Mouse (Mus musculus) forebrain, postnatal 0 days (tissue): Measurements from ENCODE around the gene Rbms3. TPM values are rescaled to one million over a fixed set of nuclear protein-coding genes. Genes with fewer than 3 reads are reported as not detected.

Experiments
- ATAC-seq: fragments of 200-750 bp; cut with Nextera tagmentation; 2 replicates; pipeline ENCODE4 v1.8.0; 2017; ENCODE audit warnings: mild to moderate bottlenecking, moderate library complexity
- DNase-seq: peaks from one replicate; pipeline ENCODE4 v3.0.0-alpha.2; 2015
- H3K27ac ChIP-seq: fragments of 300-500 bp; sonication (generic); 2 replicates; pipeline ENCODE4 v1.5.1; 2014; ENCODE audit warnings: low read depth, mild to moderate bottlenecking, antibody characterized with exemption, low read length, moderate library complexity, mixed read lengths
- H3K27me3 ChIP-seq: fragments of 300-500 bp; sonication (generic); 2 replicates; pipeline ENCODE4 v1.6.1; 2014; ENCODE audit warnings: mild to moderate bottlenecking, low read length, mixed read lengths; ENCODE audit not compliant: insufficient read depth
- H3K36me3 ChIP-seq: fragments of 300-500 bp; sonication (generic); 2 replicates; pipeline ENCODE4 v1.6.1; 2014; ENCODE audit warnings: mild to moderate bottlenecking, moderate library complexity; ENCODE audit not compliant: insufficient read depth
- H3K4me1 ChIP-seq: fragments of 300-500 bp; sonication (generic); 2 replicates; pipeline ENCODE4 v1.6.1; 2014; ENCODE audit warnings: antibody characterized with exemption; ENCODE audit not compliant: insufficient read depth
- H3K4me2 ChIP-seq: fragments of 300-500 bp; sonication (generic); 2 replicates; pipeline ENCODE4 v1.6.1; 2014; ENCODE audit warnings: low read depth, mild to moderate bottlenecking, moderate library complexity
- H3K4me3 ChIP-seq: fragments of 300-500 bp; sonication (generic); 2 replicates; pipeline ENCODE4 v1.5.1; 2014; ENCODE audit warnings: low read depth, low read length, mixed read lengths
- H3K9ac ChIP-seq: fragments of 300-500 bp; sonication (generic); 2 replicates; pipeline ENCODE4 v1.6.1; 2014; ENCODE audit warnings: mild to moderate bottlenecking
- H3K9me3 ChIP-seq: fragments of 300-500 bp; sonication (generic); 2 replicates; pipeline ENCODE4 v1.6.1; 2016; ENCODE audit warnings: low read length
- CTCF ChIP-seq: sonication (generic); IDR thresholded peaks from 2 replicates; pipeline ENCODE4 v1.5.1; 2016; ENCODE audit warnings: antibody characterized with exemption, control low read depth, low read depth
- WGBS: fragments of 180-500 bp; shearing (Covaris S2); extraction: QIAGEN DNeasy Blood & Tissue Kit; methylation state at CpG from one replicate; pipeline ENCODE4 v1.1.7; 2014; 5-methylcytosine and 5-hydroxymethylcytosine counted together
- polyA plus RNA-seq: library from polyadenylated mRNA; unstranded; fragments of >200 nt; fragmentation: Nextera tagmentation; extraction: Ambion mirVana; gene quantifications from 2 replicates; pipeline ENCODE4 v1.2.1, GENCODE M21; 2015
- total RNA-seq: library from RNA; depleted of rRNA; stranded (reverse); fragments of >200 nt; gene quantifications from 2 replicates; pipeline ENCODE4 v1.2.3, GENCODE M21; 2014

Gene Rbms3
- total and polyA plus RNA-seq, 2 experiments from 2014 or later: 29.9 to 38.8 TPM

DNA sequence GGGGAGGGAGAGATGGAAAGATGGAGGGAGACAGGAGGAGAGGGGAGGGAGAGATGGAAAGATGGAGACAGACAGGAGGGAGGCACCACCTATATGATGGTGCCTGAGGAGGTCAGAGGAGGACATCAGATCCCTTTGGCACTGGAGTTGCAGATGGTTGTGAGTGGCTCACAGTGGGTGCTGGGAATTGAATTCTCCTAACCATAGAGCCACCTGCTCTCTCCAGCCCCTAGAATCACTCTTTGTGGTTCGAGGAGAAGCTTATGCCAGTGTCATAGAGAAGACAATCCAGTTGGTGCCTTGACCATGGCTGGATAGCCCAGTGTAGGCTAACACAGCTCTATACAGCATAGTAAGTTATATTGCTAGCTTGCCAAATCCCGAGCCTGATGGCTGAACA is 137.8 kb downstream of the Rbms3 start:
- WGBS: 78% methylated on average over 2 of the region's 2 CpGs
- no peak for TF ChIP-seq CTCF
- no peak for ATAC-seq
- Histone ChIP-seq H3K4me1 (no peaks in the 10 kb centered on the region), H3K9me3 (no peaks in the 10 kb centered on the region), H3K9ac (no peak overlapping the region), H3K4me2 (no peak overlapping the region), H3K36me3 (no peaks in the 10 kb centered on the region), H3K27ac (no peak overlapping the region), H3K27me3 (no peaks in the 10 kb centered on the region), H3K4me3 (no peak overlapping the region)
- no peak for DNase-seq

GRCm38 (mm10) chr9:117484396-117484795 is 145.3 kb downstream of the Rbms3 start:
- H3K36me3 ChIP-seq: no peaks in the 10 kb centered on the region
- WGBS: 95% methylated on average over 5 of the region's 5 CpGs
- DNase-seq: peak; percentile 30

GRCm38 (mm10) chr9:117476753-117477152 is 153.0 kb downstream of the Rbms3 start:
- no peaks in the 10 kb centered on the region for H3K4me1 ChIP-seq
- WGBS: 70% methylated on average over 13 of the region's 13 CpGs

More at GRCm38 (mm10) chr9:117484396-117484795, 145.3 kb downstream of the Rbms3 start:
- no peak overlapping the region for H3K4me2 ChIP-seq
- H3K4me3 ChIP-seq: no peak overlapping the region
- no peaks in the 10 kb centered on the region for H3K4me1 ChIP-seq
- H3K27ac ChIP-seq: no peak overlapping the region
- H3K9ac ChIP-seq: no peak overlapping the region
- no peak for ATAC-seq
- H3K27me3 ChIP-seq: no peaks in the 10 kb centered on the region
- TF ChIP-seq CTCF: peak; percentile 55
- H3K9me3 ChIP-seq: no peaks in the 10 kb centered on the region

GRCm38 (mm10) chr9:117452816-117453215 is 176.9 kb downstream of the Rbms3 start:
- H3K4me1 ChIP-seq: no peaks in the 10 kb centered on the region
- TF ChIP-seq CTCF: no peak
- no peaks in the 10 kb centered on the region for H3K9me3 ChIP-seq
- H3K36me3 ChIP-seq: no peaks in the 10 kb centered on the region
- WGBS: 62% methylated on average over 10 of the region's 10 CpGs
- H3K4me2 ChIP-seq: no peak overlapping the region
- H3K27me3 ChIP-seq: no peaks in the 10 kb centered on the region
- H3K27ac ChIP-seq: no peak overlapping the region
- H3K4me3 ChIP-seq: no peak overlapping the region
- no peak overlapping the region for H3K9ac ChIP-seq
- no peak for ATAC-seq
- DNase-seq: no peak

More at GRCm38 (mm10) chr9:117476753-117477152, 153.0 kb downstream of the Rbms3 start:
- no peak overlapping the region for H3K4me3 ChIP-seq
- no peak overlapping the region for H3K9ac ChIP-seq
- no peak for TF ChIP-seq CTCF
- H3K4me2 ChIP-seq: no peak overlapping the region
- DNase-seq (no peak), ATAC-seq (no peak)
- no peaks in the 10 kb centered on the region for H3K9me3 ChIP-seq
- no peaks in the 10 kb centered on the region for H3K36me3 ChIP-seq
- no peaks in the 10 kb centered on the region for H3K27me3 ChIP-seq
- no peak overlapping the region for H3K27ac ChIP-seq

- H3K9ac ChIP-seq: no peak overlapping the region
- H3K9me3 ChIP-seq: no peaks in the 10 kb centered on the region
- WGBS: 57% methylated on average over 7 of the region's 7 CpGs
- H3K4me2 ChIP-seq: no peak overlapping the region
- DNase-seq (peak; percentile 18), ATAC-seq (no peak)
- H3K4me3 ChIP-seq: no peak overlapping the region
- no peaks in the 10 kb centered on the region for H3K36me3 ChIP-seq
- H3K27ac ChIP-seq: no peak overlapping the region
- no peak for TF ChIP-seq CTCF
- H3K27me3 ChIP-seq: no peaks in the 10 kb centered on the region
- H3K4me1 ChIP-seq: no peaks in the 10 kb centered on the region
These were observed 187.1 kb downstream of the Rbms3 start for GRCm38 (mm10) chr9:117442611-117443010.

GRCm38 (mm10) chr9:117435856-117436255 is 193.9 kb downstream of the Rbms3 start:
- Histone ChIP-seq H3K4me1 (no peaks in the 10 kb centered on the region), H3K27ac (no peak overlapping the region), H3K9ac (no peak overlapping the region), H3K4me3 (no peak overlapping the region), H3K27me3 (no peaks in the 10 kb centered on the region), H3K9me3 (no peaks in the 10 kb centered on the region), H3K36me3 (no peaks in the 10 kb centered on the region), H3K4me2 (no peak overlapping the region)
- DNase-seq (peak; percentile 33), ATAC-seq (no peak)
- WGBS: 50% methylated on average over 2 of the region's 2 CpGs
- TF ChIP-seq CTCF: no peak

- H3K36me3 ChIP-seq: no peaks in the 10 kb centered on the region
- DNase-seq (no peak), ATAC-seq (no peak)
- H3K9ac ChIP-seq: no peak overlapping the region
- H3K9me3 ChIP-seq: no peaks in the 10 kb centered on the region
- no peak overlapping the region for H3K27ac ChIP-seq
- H3K4me1 ChIP-seq: no peaks in the 10 kb centered on the region
- no peak overlapping the region for H3K4me2 ChIP-seq
- H3K27me3 ChIP-seq: no peaks in the 10 kb centered on the region
- no peak overlapping the region for H3K4me3 ChIP-seq
- TF ChIP-seq CTCF: peak; percentile 43
- 100% methylated on average over 2 of the region's 2 CpGs for WGBS
These were observed 199.0 kb downstream of the Rbms3 start for GRCm38 (mm10) chr9:117430670-117431069.
